Comparison of ENCODE assay signal across 9 mouse cellular contexts in genomic region chr19:37695762-37696602, GRCm38 (mm10). TPM values are rescaled to one million over a fixed set of nuclear protein-coding genes. Genes with fewer than 3 reads are reported as not detected.
DNase-seq lines count a peak whose midpoint lies in the region; ATAC-seq and TF ChIP-seq lines count a peak whose summit lies in the region.
"Had no signal": no experiment of that assay in that cellular context is flagged by ENCODE, and none has a peak within 500 bp of the region (broad histone marks: within the 10 kb centered on the region; RNA-seq: fewer than 3 reads in every experiment).

No protein-coding gene starts in this region.

- H3K9me3 ChIP-seq in heart, embryonic 11.5 days (replicated peaks; ENCODE audit: control insufficient read depth, low read length), result no peaks in the 10 kb centered on the region
- no peaks in the 10 kb centered on the region for H3K9me3 ChIP-seq in E14TG2a.4 (ENCODE audit: low read length)
- no peaks in the 10 kb centered on the region for H3K9me3 ChIP-seq in forebrain, embryonic 15.5 days
- H3K9me3 ChIP-seq in liver, embryonic 15.5 days (replicated peaks), result no peaks in the 10 kb centered on the region

- DNase-seq in heart, postnatal 14 days, result no peak
- no peak for DNase-seq in frontal cortex, postnatal 10 days (ENCODE audit: low spot score in 2 of 2)

- H3K9ac ChIP-seq in heart, embryonic 11.5 days (ENCODE audit: low read depth, low read length), result no peak overlapping the region
- no peak overlapping the region for H3K9ac ChIP-seq in forebrain, embryonic 15.5 days (replicated peaks)
- no peak overlapping the region for H3K9ac ChIP-seq in liver, embryonic 15.5 days

- H3K36me3 ChIP-seq in heart, embryonic 11.5 days (ENCODE audit: control insufficient read depth, insufficient read depth, low read length), result no peaks in the 10 kb centered on the region
- H3K36me3 ChIP-seq in E14TG2a.4 (ENCODE audit: insufficient read depth, low read length), result no peaks in the 10 kb centered on the region
- H3K36me3 ChIP-seq in forebrain, embryonic 15.5 days, result no peaks in the 10 kb centered on the region
- H3K36me3 ChIP-seq in liver, embryonic 15.5 days (replicated peaks), result no peaks in the 10 kb centered on the region

- H3K27me3 ChIP-seq in heart, embryonic 11.5 days (ENCODE audit: control insufficient read depth, insufficient read depth, low read length), result peaks cover 99% of the 10 kb centered on the region
- H3K27me3 ChIP-seq in E14TG2a.4 (ENCODE audit: insufficient read depth, low read length), result peaks cover 100% of the 10 kb centered on the region
- peaks cover 100% of the 10 kb centered on the region for H3K27me3 ChIP-seq in forebrain, embryonic 15.5 days
- H3K27me3 ChIP-seq in liver, embryonic 15.5 days, result peaks cover 100% of the 10 kb centered on the region

- peaks cover 38% of the 10 kb centered on the region for H3K4me1 ChIP-seq in heart, embryonic 11.5 days (ENCODE audit: control insufficient read depth, insufficient read depth, low read length)
- H3K4me1 ChIP-seq in E14TG2a.4 (replicated peaks; ENCODE audit: low read depth, low read length), result peaks cover 52% of the 10 kb centered on the region
- peaks cover 40% of the 10 kb centered on the region for H3K4me1 ChIP-seq in forebrain, embryonic 15.5 days
- peaks cover 34% of the 10 kb centered on the region for H3K4me1 ChIP-seq in liver, embryonic 15.5 days (replicated peaks)

- intact Hi-C loops in heart, postnatal 14 days (cut with DNase I), result no loop called here

- H3K27ac ChIP-seq in heart, embryonic 11.5 days (ENCODE audit: low read depth, low read length), result no peak overlapping the region
- H3K27ac ChIP-seq in forebrain, embryonic 15.5 days (replicated peaks), result no peak overlapping the region
- H3K27ac ChIP-seq in liver, embryonic 15.5 days (replicated peaks), result no peak overlapping the region

- H3K4me2 ChIP-seq in heart, embryonic 11.5 days, result peak overlapping the region; percentile 47
- peak overlapping the region; percentile 24; the same call in 1 of the 2 replicates for H3K4me2 ChIP-seq in forebrain, embryonic 15.5 days (replicated peaks)
- peak overlapping the region; percentile 58 for H3K4me2 ChIP-seq in liver, embryonic 15.5 days

- TF ChIP-seq CTCF in E14TG2a.4 (conservative IDR thresholded peaks at IDR 0.05; ENCODE audit: low read length), result 0 out of 2 replicates have a peak, but pooled peaks have one; percentile 6

- H3K4me3 ChIP-seq in heart, embryonic 11.5 days (ENCODE audit: low read depth, low read length), result peak overlapping the region; percentile 41
- 0 out of 2 replicates have a peak overlapping the region, but pooled peaks have one; percentile 29 for H3K4me3 ChIP-seq in E14TG2a.4 (replicated peaks; ENCODE audit: low read length)
- peak overlapping the region; percentile 17; the same call in 1 of the 2 replicates for H3K4me3 ChIP-seq in forebrain, embryonic 15.5 days
- H3K4me3 ChIP-seq in liver, embryonic 15.5 days (replicated peaks), result 0 out of 2 replicates have a peak overlapping the region, but pooled peaks have one; percentile 20

- ATAC-seq in heart, embryonic 11.5 days (replicated peaks; ENCODE audit: insufficient number of reproducible peaks, low FRiP score, low TSS enrichment), result no peak
- ATAC-seq in forebrain, embryonic 15.5 days (replicated peaks), result no peak
- no peak for ATAC-seq in liver, embryonic 15.5 days (ENCODE audit: insufficient read depth)
- ATAC-seq in frontal cortex, adult (ENCODE audit: low TSS enrichment), result no peak
- no peak for ATAC-seq in CD4-positive, CD25-positive, alpha-beta regulatory T cell, adult 4 months

- 5% methylated on average over 42 of the region's 42 CpGs for WGBS in heart, embryonic 11.5 days (ENCODE audit: insufficient replicate concordance)
- 2% methylated on average over 42 of the region's 42 CpGs for WGBS in forebrain, embryonic 15.5 days
- 5% methylated on average over 42 of the region's 42 CpGs for WGBS in liver, embryonic 15.5 days (ENCODE audit: insufficient replicate concordance)

RNA-seq across cellular contexts. Expression of gene Cyp26a1, which starts 1.6 kb away (rescaled TPM):
- polyA plus RNA-seq in heart, embryonic 11.5 days (2014; fragmentation: Nextera tagmentation; extraction: Ambion mirVana), result 0.57 and 0.59 TPM in 2 replicates
- total RNA-seq in heart, postnatal 14 days (2021), result under 1 TPM in 1 of 2 experiments, not detected in 1; 0.31 TPM
- polyA plus RNA-seq in forebrain, embryonic 15.5 days (2015; fragmentation: Nextera tagmentation; extraction: Ambion mirVana), result not detected in 2 replicates
- polyA plus RNA-seq in liver, embryonic 15.5 days (2015; fragmentation: Nextera tagmentation; extraction: Ambion mirVana), result 0.16 and 0.20 TPM in 2 replicates
- polyA plus RNA-seq in CD4-positive, CD25-positive, alpha-beta regulatory T cell, adult 4 months (2017; shearing (Covaris generic)), result not detected

RNA-seq across cellular contexts. Expression of gene Cyp26c1, which starts 10.6 kb away (rescaled TPM):
- not detected in 2 replicates for polyA plus RNA-seq in heart, embryonic 11.5 days (2014; fragmentation: Nextera tagmentation; extraction: Ambion mirVana)
- under 1 TPM in 1 of 2 experiments, not detected in 1; 0.12 TPM for total RNA-seq in heart, postnatal 14 days (2021)
- polyA plus RNA-seq in forebrain, embryonic 15.5 days (2015; fragmentation: Nextera tagmentation; extraction: Ambion mirVana), result not detected in 2 replicates
- not detected in 2 replicates for polyA plus RNA-seq in liver, embryonic 15.5 days (2015; fragmentation: Nextera tagmentation; extraction: Ambion mirVana)
- not detected for polyA plus RNA-seq in CD4-positive, CD25-positive, alpha-beta regulatory T cell, adult 4 months (2017; shearing (Covaris generic))
- total RNA-seq: adrenal gland, postnatal 4 days had no signal
